Mouse (Mus musculus): Measurements from ENCODE around the gene Zfp651. TPM values are rescaled to one million over a fixed set of nuclear protein-coding genes. Genes with fewer than 3 reads are reported as not detected.

The Zfp651 gene
- total RNA-seq, 2 experiments from 2014 or later, result 0.62 TPM; not detected in 1

DNA sequence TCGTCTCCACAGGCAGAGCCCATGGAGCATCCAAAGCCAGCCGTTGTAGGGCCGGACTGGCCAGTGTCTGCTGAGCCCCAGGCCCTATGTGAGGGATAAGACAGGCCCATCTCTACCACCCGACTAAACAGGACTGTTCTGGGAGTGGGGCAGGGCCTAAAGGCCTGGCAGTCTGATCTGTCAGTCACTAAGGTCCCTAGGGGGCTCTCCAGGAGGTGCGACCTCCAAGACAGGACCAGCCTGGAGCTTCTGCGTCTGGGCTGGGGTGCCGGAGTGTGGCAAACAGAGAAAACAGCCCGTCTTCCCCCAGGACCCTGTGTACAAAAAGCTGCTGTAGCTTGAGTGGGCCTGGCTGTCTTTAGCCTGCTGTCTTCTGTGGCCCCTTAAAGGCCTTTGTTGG, 2.7 kb downstream of the Zfp651 start:
- no peak for ATAC-seq (replicated peaks; ENCODE audit: poor library complexity)

DNA sequence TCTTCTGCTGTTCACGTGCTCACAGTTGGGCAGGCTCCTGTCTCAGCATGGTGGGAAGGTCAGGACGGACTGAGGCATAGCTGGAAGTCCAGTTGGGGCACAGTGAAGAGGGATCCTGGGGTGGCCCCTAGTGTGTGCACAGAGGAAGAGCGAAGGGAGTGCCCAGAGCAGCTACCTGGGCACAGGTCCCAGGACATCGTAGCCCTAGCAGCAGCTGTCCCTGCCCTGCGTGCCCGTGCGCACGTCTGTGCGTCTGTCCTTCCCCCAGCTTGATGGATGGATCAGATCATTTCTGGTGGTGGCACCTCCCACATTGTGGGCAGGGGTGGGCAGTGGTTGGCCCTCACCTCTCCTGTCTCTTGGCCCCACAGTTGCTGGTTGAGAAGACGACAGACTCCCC, 3.1 kb downstream of the Zfp651 start:
- ATAC-seq (replicated peaks; ENCODE audit: poor library complexity), result no peak

DNA sequence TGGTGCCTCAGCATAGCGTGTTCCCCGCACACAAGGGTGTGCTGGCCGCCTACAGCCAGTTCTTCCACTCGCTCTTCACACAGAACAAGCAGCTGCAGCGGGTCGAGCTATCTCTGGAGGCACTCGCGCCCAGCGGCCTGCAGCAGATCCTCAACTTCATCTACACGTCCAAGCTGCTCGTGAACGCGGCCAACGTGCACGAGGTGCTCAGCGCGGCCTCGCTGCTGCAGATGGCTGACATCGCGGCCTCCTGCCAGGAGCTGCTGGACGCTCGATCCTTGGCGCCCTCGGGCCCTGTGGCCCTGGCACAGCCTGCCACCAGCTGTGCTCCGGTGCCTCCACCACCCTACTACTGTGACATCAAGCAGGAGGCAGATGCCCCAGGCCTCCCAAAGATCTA, 3.6 kb downstream of the Zfp651 start:
- ATAC-seq (replicated peaks; ENCODE audit: poor library complexity), result no peak

DNA sequence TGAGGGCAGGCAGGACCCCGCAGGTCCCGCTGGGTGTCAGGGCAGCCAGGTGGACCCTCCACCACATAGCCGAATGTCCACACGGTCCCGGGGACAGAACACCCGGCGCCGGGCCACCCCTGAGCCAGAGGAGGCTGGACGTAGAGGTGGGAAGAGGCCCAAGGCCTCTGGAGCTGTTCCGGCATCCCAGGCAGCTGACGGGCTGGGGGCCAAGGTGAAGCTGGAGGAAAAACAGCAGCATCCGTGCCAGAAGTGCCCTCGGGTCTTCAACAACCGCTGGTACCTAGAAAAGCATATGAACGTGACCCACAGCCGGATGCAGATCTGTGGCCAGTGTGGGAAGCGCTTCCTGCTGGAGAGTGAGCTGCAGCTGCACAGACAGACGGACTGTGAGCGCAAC, 4.6 kb downstream of the Zfp651 start:
- ATAC-seq (replicated peaks; ENCODE audit: poor library complexity), result no peak

DNA sequence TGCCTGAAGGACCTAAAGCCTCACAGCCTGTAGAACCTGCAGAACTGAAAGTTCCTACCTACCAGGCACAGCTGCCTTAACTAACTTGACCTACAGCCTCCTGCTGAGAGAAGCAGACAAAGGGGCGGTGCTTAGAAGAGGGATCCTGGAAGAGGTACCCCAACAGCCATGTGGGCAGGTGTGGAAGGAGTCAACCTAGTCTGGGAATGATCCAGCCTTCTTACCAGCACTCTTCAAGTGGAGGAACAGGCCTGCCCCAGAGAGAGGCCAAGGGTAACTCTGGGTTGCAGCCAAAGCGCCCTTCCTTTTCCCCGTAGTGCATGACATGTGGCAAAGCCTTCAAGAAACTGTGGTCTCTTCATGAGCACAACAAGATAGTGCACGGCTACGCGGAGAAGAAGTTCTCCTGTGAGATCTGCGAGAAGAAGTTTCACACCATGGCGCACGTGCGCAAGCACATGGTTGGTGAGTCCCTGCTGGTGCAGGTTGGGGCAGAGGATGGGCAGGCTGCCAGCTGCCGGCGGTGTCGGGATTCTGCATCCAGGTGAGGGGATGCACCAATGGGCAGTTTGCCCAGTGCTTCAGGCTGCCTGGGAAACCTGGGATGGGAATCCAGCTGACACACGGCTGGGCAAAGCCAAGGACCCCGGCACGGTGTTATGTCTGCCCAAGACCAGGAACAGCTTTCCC, 6.2 kb downstream of the Zfp651 start:
- no peak for ATAC-seq (replicated peaks; ENCODE audit: poor library complexity)

DNA sequence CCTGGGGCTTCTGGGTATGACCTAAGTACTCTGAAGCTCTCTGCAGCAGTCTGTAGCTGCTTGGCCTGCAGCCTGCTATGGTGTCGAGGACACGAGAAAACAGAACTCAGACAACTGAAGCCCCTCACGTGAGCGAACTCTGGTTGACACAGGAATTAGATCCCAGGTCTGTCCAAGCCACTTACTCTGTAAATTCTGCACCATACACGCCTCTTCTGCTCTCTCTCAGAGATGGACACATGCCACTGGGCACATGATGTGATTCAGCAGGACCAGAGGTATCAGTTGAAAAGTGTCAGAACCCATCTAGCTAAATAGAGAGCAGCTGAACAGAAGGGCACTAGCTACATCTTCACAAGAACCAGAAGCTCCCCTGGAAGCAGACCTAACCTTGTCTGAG, 13.3 kb downstream of the Zfp651 start:
- no peak for ATAC-seq (replicated peaks; ENCODE audit: poor library complexity)

DNA sequence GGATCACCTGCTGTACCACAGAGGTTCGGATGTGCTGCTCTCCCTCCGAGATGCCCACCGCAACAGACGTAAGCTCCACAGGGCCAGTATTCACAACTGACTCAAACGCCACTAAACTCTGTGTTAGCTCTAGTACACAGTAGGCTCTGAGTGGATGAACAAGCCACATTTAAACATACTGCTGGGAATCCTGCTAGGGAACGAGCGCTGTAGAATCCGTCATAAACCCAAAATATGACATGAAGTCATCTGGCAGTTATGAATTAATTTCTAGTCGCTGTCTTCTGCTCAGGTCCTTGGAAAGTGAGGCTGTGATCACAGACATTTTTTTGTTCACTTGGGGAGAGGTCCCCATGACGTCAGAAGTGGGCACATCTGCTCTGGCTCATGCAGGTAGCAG, 16.8 kb downstream of the Zfp651 start:
- ATAC-seq (replicated peaks; ENCODE audit: poor library complexity), result no peak

DNA sequence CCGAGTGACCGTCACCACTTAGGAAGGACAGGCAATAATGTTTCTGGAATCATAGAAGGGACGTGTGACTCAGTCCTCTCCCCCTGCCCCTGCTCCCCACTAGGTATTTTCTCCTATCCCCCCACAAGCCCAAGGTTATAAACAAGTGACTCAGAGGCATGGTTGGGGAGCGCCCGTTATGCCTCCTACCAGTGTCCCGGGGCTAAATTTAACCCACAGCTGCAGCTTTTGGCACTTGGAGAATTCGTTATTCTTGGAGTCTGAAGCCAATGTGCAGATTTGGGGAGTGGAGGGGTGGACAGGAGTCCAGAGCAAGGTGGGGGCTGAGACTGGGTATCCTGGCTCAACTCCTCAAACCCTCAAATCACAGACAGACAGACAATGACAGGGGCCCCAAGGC, 17.4 kb downstream of the Zfp651 start:
- no peak for ATAC-seq (replicated peaks; ENCODE audit: poor library complexity)

DNA sequence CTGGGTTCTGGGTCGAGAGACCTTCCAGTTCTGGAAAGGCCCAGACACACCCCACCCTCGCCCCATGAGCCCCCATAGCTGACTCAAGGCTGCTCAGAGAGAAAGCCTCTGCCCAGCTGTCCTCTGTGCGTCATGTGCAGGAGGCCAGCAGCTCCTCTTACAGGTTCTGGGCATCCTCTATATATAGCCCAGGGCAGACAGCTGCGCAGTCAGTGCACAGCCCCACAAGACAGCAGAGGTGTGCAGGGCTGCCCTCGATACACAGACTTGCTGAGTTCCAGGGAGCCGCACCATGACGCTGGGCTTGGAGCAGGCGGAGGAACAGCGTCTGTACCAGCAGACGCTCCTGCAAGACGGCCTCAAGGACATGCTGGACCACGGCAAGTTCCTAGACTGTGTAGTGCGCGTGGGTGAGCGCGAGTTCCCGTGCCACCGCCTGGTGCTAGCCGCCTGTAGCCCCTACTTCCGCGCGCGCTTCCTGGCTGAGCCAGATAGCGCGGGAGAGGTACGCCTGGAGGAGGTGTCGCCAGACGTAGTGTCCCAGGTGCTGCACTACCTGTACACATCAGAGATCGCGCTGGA, 18.4 kb downstream of the Zfp651 start, which contains the start of gene Klhl40:
Gene Klhl40, plus strand, starts transcription at position 124 of the 582 bp plus-strand sequence.
- peak; percentile 32 for ATAC-seq (replicated peaks; ENCODE audit: poor library complexity)

DNA sequence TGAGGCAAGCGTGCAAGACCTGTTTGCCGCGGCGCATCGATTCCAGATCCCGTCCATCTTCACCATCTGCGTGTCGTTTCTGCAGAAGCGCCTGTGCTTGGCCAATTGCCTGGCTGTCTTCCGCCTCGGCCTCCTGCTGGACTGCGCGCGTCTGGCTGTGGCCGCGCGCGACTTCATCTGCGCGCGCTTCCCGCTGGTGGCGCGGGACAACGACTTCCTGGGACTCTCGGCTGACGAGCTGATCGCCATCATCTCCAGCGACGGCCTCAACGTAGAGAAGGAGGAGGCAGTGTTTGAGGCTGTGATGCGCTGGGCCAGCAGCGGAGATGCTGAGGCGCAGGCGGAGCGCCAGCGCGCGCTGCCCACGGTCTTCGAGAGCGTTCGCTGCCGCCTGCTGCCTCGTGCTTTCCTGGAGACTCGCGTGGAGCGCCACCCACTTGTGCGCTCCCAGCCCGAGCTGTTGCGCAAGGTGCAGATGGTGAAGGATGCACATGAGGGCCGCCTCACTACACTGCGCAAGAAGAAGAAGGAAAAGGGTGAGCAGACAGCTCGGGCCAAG, 19.0 kb downstream of the Zfp651 start:
- ATAC-seq (replicated peaks; ENCODE audit: poor library complexity), result peak; percentile 55

DNA sequence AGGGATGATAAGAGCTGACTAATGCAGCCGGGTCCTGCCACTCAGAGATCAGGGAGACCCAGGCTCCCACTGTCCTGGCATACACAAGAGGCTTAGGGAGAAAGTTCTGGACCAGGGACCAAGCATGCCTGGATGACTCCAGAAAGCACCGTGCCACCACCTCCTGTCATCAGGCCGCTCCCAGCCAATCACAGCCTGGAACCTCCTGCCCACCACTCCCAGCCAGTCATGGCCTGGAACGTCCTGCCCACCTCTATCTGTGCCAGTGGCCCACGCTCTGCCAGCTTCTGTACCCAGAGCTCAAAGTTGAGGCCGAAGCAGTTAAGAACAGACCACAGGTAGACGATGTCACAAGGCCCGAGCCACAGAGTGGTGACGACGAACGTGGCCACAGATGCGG, 25.7 kb downstream of the Zfp651 start:
- no peak for ATAC-seq (replicated peaks; ENCODE audit: poor library complexity)

DNA sequence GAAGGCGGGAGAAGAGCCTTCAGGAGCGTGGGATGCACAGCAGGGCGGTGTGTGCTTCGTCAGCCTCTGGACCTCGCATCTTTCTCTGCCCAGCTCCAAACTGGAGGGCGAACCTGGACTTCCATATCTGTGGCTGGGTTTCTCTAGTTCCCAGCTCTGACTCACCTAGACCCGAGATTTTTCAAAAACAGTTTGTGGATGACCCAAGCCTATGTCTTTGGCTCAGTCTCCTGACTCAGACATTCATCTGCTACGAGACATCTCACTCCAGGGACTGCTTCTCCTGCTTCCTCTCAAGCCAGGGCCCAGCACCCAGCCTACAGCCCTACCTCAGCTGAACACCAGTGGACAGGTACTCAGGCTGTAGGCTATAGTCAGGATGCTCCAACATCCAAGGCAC, 26.1 kb downstream of the Zfp651 start:
- no peak for ATAC-seq (replicated peaks; ENCODE audit: poor library complexity)

DNA sequence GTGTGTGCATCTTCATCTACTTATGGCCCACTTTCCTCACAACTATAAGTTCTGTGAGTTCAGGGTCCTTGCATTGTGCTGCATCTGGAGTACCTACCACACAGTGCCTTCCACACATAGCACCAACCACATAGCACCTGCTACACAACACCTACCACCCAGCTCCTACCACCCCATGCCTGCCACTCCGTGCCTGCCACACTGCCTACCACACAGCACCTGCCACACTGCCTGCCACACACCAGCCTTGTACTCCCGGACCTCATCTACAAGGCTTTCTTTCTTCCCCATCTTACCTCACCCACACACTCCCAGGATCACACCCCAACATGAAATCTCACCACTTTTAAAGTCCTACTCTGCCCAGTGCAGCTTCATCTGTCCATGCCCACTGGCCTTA, 27.2 kb downstream of the Zfp651 start:
- no peak for ATAC-seq (replicated peaks; ENCODE audit: poor library complexity)

DNA sequence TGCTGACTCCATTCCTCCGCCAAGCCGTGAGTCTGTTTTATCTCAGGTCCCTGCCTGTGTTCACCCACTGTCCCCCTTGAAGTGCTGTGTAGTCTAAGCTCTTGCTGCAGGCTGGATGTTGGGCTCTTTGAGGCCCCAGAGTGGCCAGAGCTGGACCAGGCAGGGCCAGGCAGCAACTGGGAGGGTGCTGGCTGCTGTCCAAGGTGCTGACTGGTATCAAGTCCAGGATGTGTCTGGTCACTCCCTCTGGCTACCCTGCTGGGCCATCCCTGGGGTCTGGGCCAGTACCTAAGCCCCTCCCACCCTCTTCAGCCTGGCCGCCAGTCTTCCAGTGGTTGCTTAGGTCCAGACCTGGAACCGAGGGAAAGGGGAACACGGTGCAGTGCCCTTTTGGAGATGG, 32.1 kb downstream of the Zfp651 start:
- ATAC-seq (replicated peaks; ENCODE audit: poor library complexity), result peak; percentile 80

DNA sequence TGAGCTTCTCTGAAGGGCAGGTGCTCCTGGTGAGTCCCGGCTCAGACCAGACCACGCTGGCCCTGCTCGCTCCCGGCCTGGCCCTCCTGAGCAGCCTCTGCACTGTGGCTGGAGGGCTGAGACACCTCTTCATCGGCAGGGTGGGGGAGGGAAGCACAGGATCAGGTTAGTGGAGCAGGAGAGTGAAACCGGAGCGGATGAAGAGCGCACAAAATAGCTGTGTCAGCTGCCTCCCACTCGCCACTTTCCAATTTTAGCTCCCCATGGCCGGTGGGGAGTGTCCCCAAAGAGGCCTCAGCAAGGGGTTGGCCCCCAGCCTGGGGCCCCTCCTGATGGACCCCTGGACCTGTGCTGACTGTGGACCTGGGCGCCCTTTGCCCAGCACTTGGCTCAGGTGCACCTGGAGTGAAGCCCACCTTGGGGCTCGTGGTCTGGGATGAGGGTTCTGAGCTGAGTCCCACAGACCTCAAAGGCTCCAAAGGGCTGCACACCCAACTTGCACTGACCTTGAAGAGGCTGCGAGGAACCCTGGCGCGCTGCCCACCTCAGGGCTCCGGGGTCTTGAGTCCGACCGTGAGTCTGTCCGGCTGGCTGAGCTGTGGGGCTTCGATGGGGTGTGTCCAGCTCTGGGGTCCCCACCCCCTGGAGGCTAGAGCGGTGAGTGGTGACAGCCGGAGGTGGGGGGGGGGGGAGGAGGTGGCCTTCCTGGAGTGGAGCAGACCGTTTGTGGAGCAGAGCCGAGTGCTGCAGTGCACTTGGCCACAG, 32.8 kb downstream of the Zfp651 start, which contains the start of gene Hhatl:
Gene Hhatl, minus strand, starts transcription at position 751 of the 765 bp plus-strand sequence.
- no peak for ATAC-seq (replicated peaks; ENCODE audit: poor library complexity)

DNA sequence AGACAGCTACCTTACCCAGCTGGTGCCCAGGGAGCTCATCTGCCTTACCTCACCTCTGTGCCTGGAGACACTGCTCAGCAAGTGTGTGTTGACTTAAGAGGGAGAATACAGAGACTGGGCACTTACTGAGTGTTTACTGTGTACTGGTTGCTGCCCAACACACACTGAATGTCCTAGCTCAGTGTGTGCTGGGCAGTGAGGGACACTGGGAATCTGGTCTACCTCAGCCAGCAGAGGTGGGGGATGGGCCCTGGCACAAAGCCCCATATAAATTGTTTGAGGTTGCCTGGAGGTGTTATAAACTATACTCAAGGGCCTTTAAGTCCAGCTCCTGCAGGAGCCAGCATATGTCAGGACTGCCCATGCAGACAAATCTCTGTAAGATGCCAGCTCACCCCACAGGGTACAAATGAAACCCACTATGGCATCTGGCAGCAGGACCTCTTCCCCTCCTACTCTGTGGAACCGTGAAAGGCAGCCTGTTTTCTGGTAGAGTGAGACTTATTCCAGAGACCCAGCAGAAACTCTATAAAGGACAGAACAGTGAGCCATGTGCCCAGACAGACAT, 35.9 kb downstream of the Zfp651 start:
- no peak for ATAC-seq (replicated peaks; ENCODE audit: poor library complexity)

DNA sequence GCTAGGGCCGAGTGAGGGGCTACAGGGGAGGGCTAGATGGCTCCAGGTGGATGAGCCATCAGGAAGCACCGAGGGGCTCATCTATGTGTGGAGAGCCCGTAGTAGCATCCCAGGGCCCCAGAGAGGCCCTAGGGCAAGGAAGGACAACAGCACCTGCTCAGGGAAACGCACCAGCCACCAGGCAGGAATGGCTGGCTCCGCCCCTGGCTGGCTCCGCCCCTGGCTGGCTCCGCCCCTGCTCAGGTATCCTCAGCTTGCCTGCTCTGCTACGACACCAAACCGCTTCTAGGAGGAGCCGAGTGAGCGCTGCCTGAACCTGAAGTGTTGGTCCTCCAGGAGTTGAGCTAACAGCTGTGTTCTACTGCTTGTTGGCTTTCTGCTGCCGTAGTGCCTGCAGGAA, 38.6 kb downstream of the Zfp651 start:
- ATAC-seq (replicated peaks; ENCODE audit: poor library complexity), result no peak

DNA sequence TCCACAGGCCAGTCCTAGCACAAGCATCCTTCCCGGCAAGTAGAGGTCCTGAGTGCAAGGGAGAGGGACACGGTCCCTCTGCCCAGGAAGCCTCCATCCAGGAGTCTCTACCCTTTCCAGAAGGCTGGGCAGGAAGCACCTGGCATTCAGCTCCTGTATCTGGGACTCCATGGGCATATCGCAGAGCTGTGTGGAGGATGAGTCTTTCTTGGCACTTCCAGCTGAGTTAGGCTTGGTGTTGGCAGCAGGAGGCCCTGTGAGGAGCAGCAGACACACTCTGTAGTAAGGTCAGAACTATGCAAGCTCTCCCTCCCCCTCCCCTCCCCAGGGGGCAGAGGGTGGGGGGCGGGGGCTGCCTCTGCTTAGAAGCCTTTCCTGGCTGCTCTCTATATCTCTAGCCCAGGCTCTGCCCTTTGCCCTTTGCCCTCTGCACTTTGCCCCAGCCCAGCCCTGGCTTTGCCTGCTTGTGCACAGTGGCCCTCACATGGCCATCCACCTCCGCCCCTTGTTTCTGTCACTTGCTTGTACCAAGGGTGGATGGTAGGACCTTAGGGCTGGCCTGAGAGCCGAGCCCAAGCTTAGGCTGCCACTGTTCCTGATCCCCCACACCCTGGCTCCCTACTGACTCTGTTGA, 39.9 kb downstream of the Zfp651 start:
- no peak for ATAC-seq (replicated peaks; ENCODE audit: poor library complexity)

DNA sequence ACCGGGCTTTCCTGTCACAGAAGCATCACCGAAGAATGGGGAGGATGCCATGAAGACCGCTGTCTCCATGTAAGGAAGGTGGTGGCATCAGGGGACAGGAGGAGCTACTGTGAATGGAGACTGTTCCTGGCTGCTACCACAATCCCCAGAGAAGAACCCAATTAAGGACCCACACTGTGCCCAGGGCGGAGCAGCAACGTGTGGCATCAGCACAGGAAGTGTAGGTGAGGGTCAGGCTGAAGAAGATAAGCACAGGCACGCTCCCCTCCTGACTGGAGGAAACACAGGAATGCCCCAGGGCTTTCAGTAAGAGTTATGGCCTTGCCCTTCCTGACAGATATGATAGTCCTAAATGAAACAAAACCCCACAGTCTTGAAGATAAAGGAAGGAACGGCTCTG, 43.6 kb downstream of the Zfp651 start:
- ATAC-seq (replicated peaks; ENCODE audit: poor library complexity), result peak; percentile 51

DNA sequence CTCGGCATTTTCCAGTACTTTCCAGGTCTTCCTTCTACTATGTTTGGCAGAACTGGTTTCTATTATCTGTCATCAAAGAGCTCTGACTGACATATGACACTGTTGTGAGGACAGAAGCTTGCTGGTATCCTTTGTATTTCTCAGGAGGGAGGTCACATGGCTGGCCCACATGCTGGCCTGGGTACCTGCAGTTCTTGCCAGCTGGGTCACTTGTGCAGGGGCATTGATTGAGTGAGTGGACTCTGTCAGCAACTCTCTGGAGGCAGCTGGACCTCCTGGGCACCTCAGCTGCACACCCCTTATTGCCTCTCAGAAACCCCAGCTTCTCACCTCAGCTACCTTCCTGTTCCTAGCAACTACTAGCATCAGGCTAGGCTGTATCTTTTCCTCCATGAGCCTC, 48.4 kb downstream of the Zfp651 start:
- ATAC-seq (replicated peaks; ENCODE audit: poor library complexity), result no peak

DNA sequence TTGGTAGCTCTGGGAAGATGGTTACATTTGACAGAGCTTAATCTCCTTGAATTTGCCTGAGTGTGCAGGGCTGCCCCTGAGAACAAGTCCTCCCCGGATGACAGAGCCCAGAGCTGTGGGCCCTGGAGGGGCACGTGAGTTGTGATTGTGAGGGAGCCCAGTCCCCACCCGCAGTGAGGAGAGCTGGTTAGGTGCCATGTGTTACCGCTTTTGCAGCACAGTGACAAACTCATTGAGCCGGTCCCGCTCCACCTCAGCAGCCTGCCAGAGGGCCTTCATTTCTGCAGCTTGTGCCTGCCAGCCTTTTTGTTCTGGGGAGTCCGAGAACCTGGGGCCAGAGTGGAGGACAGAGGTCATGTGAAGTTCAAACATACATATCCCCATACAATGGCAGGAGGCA, 48.8 kb downstream of the Zfp651 start:
- ATAC-seq (replicated peaks; ENCODE audit: poor library complexity), result no peak
